Mouse (Mus musculus) ES-Bruce4 (cell line): Measurements from ENCODE around the gene Srebf1.

ENCODE experiments used
- CTCF ChIP-seq: IDR thresholded peaks from one replicate; pipeline ENCODE4 v1.8.1; 2011; ENCODE audit warnings: low read depth, low read length
- POLR2A ChIP-seq: IDR thresholded peaks from one replicate; pipeline ENCODE4 v1.8.1; 2011; ENCODE audit warnings: low read length; ENCODE audit not compliant: insufficient read depth

GRCm38 (mm10) chr11:60198651-60199050 lies 23.7 kb downstream of the Srebf1 start:
- TF ChIP-seq CTCF (no peak), POLR2A (no peak)
